Mouse (Mus musculus) brain, embryonic 14.5 days (tissue): Measurements from ENCODE around the gene Nfe2l2.

ENCODE experiments used
- CTCF ChIP-seq: fragments of 200-500 bp; IDR thresholded peaks from 2 replicates; pipeline ENCODE4 v1.5.1; 2012; ENCODE audit warnings: inconsistent platforms, mild to moderate bottlenecking, moderate library complexity, borderline replicate concordance; ENCODE audit not compliant: insufficient read depth, insufficient read length; ENCODE audit errors: extremely low read depth
- POLR2A ChIP-seq: fragments of 200-500 bp; IDR thresholded peaks from 2 replicates; pipeline ENCODE4 v1.6.1; 2012; ENCODE audit warnings: mild to moderate bottlenecking, inconsistent platforms, borderline replicate concordance; ENCODE audit not compliant: poor library complexity, insufficient read depth, insufficient read length, severe bottlenecking; ENCODE audit errors: extremely low read depth

DNA sequence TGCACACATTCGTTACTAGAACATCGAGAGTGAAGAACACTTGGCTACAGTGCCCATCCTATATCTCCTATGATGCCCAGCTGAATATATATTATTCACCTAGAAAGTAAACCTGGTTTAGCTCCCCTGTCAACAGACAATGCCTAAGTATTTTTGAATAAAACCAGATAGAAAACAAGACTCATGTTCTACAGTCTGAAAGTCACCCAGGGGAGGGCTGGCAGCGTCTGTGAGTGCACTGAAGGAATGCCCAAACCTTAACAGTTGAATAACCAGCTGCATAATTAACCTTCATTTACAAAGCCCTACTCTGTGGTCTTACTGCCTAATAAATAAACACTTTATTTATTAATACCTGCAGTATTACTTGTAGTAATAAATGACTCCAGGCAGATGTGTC is 19.9 kb downstream of the Nfe2l2 start:
- TF ChIP-seq POLR2A (no peak), CTCF (no peak)
